Mouse (Mus musculus) megakaryocyte-erythroid progenitor cell, adult 5-6 weeks (primary cell): Measurements from ENCODE around the gene Dnajb4. TPM values are rescaled to one million over a fixed set of nuclear protein-coding genes. Genes with fewer than 3 reads are reported as not detected.

Experiments used
- ATAC-seq: replicated peaks from 2 replicates; pipeline ENCODE4 v1.8.0; 2016; ENCODE audit warnings: mild to moderate bottlenecking, inconsistent platforms; ENCODE audit not compliant: severe bottlenecking, poor library complexity, low FRiP score, low TSS enrichment
- total RNA-seq, 2 experiments: library from RNA; stranded (forward) in 1 of 2; stranded (reverse) in 1 of 2; fragments of 200-1000, 215-1000 nt in 1 of 2; fragments of >200 nt in 1 of 2; fragmentation: Nextera tagmentation in 1 of 2; gene quantifications; 2 replicates each; pipeline ENCODE4 v1.2.3; 2014 to 2017

Gene Dnajb4
- total RNA-seq, 2 experiments from 2014 or later = 29.5 to 74.0 TPM

DNA sequence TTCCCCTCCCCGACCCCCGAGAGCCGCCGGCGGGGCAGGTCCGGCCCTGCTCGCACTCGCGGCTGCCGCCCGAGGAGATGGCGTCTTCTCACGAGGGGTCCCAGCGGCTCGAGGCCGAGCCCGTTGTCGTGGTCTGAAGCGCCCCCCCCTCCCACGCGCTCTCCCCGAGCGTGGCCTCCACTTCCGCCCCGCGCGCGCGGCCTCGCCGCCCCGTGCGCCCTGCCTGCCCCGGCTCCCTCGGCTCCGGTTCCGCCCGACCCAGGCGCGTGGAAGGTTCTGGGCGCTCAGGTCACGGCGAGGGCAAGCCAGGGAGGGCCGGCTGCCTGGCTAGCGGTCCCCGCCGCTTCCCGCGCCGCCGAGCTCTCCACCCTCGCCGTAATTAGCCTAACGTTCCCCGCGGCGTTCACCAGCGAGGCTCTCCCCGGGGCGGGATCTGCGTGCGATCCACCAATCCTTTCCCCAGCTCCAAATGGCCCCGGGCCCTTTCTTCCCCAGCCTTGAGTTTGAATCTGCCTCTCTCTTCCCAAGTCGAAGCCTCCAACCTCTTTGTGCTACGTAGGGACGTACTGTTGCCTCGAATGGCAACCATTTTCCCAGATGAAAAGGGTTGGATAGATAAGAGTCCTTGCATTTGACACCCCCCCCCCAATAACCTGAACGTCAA lies 758 bp upstream of the Dnajb4 start:
- peak; percentile 2 for ATAC-seq

GRCm38 (mm10) chr3:152209177-152209966 lies 730 bp downstream of the Dnajb4 start:
- peak; percentile 36 for ATAC-seq

DNA sequence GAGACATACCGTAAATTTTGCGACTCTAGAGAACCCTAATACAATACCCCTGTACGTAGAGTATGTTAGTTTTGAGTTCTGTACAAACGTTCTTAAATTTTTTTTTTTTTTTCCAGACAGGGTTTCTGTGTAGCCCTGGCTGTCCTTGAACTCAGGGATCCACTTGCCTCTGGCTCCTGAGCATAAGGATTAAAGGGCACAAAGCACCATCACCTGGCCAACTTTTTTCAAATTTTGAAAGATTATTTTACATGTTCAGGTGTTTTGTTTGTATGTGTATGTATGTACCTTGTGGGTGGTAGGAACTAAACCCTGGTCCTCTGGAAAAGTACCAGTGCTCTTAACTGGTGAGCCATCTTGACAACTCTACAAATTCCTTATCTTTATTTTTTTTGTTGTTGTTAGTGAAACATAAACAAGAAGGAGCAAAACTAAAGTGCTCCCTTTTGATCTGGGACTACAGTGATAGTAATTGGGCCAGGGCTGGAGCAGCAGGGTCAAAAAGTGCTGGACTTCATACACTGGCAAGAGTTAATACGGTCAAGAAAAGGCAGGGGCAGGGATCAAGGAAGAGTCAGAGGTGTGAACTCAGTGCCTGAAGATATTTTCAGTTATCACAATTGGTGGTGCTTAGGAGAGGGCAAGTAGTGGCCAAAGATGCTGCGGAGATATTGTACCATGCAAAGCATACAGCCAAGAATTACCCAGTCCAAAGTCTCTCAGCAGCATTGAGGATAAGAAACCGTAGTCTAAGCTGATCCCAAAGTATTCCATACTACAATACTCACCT lies 1.8 kb downstream of the Dnajb4 start:
- no peak for ATAC-seq

GRCm38 (mm10) chr3:152207156-152207555 lies 2.9 kb downstream of the Dnajb4 start:
- ATAC-seq = no peak

- ATAC-seq = peak; percentile 56; the same call in 1 of the 2 replicates
Measured at GRCm38 (mm10) chr3:152204577-152204976, 5.5 kb downstream of the Dnajb4 start.

- ATAC-seq = no peak
Measured at GRCm38 (mm10) chr3:152203996-152204395, 6.1 kb downstream of the Dnajb4 start.

DNA sequence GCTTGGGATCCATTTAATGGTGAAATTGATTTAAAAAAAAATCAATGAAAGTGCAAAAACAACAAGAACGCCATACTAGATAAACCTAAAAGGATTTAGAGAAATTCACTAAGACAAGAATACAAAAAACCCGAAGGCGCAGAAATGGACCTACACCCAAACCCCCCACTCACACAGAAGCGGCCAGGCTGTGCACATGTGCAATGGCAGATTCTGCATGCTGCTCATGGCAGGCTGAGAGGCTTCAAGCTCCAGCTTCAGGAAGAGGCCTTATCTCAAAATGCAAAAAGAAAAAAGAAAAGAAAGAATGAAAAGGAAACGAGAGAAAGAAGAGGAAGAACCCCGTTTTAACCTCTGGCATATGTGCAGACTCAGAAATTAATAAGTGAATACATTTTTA lies 6.7 kb downstream of the Dnajb4 start:
- no peak for ATAC-seq

GRCm38 (mm10) chr3:152202942-152203341 lies 7.2 kb downstream of the Dnajb4 start:
- ATAC-seq = no peak

GRCm38 (mm10) chr3:152201651-152202050 lies 8.5 kb downstream of the Dnajb4 start:
- ATAC-seq = no peak

DNA sequence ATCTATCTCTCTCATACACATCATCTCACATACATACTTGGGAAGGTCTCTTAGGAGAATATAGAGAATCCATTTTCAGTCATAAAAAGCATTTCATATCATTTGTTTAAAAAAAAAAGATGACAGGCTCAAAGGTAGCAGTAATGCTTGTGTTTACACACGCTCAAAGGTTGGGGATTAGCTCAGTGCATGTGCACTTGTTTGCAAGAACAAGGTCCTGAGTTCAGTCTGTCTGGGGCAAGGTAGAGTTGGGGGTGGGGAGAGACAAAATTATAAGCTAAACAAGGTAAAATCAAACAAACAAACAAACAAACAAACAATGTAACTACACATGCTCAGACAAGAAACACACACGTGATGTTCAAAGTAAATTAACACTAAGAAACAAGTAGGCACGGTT lies 8.9 kb downstream of the Dnajb4 start:
- ATAC-seq = no peak

DNA sequence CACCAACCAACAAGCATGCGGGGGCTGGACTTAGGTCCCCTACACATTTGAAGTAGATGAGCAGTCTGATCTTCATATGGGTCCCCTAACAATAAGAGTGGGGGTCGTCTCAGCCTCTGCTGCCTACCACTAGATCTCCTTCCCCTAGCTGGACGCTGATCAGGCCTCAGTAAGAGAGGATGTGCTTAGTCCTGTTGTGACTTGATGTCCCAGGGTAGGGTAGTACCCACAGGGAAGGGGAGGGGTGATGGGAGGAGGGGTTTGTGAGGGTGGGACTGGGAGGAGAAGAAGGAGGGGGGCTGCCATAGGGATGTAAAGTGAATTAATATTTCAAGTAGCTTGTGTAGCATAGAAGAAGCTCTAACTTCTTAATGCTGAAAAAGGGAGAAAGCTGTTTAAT lies 11.0 kb downstream of the Dnajb4 start:
- ATAC-seq = no peak

GRCm38 (mm10) chr3:152197246-152197645 lies 12.9 kb downstream of the Dnajb4 start:
- peak; percentile 46 for ATAC-seq

GRCm38 (mm10) chr3:152193635-152194097 lies 16.4 kb downstream of the Dnajb4 start:
- peak; percentile 89 for ATAC-seq

DNA sequence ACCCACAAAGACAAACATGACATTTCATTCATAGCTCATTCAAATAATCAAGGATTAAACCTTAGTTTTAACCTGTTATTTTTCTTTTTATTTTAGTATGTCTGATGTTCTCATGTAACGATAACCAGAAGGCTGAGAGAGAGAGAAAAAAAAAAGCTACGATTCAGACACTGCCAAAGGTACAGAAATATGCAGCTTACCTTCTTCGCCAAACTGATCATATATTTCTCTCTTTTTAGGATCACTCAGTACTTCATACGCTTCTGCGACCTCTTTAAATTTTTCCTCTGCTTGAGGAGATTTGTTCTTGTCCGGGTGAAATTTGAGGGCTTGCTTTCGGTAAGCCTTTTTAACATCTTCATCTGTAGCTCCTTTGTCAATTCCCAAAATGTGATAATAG lies 16.9 kb downstream of the Dnajb4 start:
- no peak for ATAC-seq

DNA sequence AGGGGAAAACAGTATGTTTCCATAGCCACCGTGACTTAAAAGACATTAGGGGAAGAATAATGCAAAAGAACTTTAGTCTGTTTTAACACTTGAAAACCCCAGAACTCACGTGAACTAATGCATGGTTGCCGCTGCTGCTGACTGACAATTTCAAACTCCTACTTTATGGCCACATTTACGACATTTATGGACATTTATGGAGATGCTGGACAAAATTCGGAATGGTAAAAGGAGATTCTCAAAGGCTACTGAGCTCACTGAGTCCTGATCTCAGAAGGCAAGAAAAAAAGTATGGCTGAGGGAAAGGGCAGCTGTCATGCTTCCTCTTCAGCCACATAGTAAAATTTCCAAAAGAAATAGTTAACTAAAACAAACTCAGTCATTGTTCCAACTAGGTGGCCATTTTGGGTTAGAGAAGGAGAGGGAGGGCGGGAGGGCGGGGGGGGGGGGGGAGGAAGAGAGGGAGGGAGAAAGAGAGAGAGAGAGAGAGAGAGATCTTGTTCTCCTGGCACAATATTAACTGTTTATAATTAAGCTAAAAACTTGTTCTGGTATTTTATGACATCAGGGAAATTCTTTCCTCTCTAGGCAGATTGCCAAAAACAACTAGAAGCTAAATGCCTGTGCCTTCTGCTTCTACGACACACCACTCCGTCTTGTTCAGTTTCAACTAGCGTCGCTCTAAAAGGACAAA lies 17.7 kb downstream of the Dnajb4 start:
- 0 out of 2 replicates have a peak, but pooled peaks have one; percentile 7 for ATAC-seq

- ATAC-seq = peak; percentile 42
Measured at GRCm38 (mm10) chr3:152191791-152192237, 18.3 kb downstream of the Dnajb4 start.

DNA sequence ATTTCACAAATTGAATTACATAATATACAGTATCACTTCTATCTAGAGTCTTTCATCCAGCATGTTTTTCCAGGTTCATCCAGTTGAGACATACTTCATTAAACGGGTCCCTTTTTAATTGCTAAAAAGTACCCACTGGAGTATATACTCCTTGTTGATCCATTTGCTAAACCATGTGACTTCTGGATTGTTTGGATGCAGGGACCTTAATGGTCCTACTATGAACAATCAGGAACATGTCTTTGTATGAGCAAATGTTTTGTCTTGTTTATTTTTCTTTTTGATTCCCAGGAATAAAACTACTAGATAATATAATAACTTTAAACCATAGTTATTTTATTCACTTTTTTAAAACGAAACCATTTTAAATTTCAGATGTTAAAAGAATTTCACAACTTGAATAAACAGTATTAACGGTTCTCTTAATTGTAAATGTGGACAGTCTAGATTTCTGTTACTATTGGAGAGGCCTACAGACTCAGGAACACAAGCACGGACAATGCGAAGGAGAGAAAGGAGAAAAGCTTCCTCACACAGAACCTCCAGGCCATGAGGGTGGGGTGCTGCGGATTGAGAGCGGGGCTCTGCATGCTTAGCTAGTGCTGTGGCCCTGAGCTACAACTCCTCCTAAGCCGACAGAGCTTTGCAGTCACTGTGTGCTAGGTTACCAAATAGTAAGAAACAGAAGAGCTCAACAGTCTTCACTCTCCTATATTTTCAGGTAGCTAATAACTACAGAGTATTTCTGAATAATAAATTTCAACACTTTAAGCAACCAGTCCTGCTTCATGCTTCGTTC lies 19.2 kb downstream of the Dnajb4 start:
- ATAC-seq = no peak

GRCm38 (mm10) chr3:152189306-152189705 lies 20.8 kb downstream of the Dnajb4 start:
- peak; percentile 7; the same call in 1 of the 2 replicates for ATAC-seq

DNA sequence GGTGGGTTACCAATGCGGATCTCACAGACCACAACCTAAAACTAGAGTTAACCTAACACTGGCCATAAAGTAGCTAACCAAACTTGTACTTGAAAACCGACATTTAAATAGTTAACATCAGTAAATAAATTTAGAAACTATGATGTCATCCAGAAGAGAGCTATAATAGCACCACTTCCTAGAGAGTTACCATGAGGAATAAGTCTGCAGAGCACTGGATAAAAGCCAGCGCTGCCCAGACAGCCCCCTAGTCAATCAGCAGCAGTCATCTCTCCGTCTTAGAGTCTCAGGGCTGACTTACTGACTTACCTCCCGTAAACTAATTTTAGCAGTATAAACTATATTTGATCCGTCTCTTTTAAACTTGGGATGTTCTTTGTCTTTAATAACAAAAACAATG lies 24.0 kb downstream of the Dnajb4 start:
- ATAC-seq = no peak
